Mouse (Mus musculus) kidney, postnatal 14 days (tissue): Measurements from ENCODE around the gene Hoxc5.

ENCODE experiments used
- DNase-seq: peaks from one replicate; pipeline ENCODE4 v3.0.0; 2022; ENCODE audit warnings: mixed read lengths

Gene Hoxc5

DNA sequence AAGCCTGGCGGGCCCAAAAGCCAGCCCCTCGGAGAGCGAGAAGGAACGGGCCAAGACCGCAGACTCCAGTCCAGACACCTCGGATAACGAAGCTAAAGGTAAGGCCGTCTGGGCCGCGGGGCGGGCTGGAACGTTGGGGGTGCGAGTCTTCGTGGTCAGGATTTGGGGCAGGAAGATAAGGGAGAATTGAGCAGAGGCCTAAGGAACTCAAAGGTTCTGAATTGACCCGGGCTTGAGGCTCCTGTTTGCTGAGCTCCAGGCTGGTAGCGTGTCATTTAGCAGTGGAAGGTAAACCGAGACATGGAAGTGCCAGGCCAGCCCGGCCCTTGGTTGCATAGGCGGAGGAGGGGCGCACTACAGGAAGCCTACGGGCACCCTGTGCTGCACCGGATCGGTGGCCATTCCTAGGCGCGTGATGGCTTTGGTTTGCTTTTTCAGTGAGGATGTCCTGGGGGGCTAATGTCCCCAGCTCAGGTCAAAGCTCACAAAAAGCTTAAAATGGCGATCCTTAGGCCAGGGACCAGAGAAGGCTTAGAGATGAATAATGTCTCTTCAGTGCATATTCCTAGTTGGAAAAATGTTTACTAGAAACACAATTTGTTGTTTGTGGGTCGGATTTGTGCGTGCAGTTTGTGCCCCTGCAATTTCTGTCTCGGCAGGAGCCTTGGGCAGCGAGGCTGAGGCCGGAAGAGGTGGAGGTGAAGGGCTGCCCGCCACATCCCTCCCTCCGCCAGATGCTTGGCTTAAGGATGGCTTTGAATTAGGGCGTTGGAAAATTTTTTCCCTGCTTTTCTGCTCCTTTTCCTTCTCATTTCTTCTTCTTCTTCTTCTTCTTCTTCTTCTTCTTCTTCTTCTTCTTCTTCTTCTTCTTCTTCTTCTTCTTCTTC, 511 bp downstream of the Hoxc5 start:
- no peak for DNase-seq

DNA sequence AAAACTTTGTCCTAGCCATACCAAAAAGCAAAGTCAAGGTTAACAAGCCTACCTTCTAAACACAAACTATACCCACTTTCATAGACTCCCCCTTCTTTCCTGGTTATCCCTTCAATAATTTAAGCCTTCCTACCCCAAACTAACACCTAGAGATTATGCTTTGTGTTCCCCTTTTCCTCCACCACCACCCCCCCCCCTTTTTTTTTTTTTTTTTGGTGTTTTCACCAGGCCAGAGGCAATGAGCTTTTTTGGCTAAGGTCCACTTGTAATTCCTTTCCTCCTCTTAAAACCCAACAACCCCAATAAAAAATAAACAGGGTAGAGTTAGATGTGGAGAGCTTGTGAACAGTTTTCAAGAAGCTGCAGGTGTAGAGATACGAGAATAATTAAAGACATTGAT, 2.1 kb downstream of the Hoxc5 start:
- no peak for DNase-seq

DNA sequence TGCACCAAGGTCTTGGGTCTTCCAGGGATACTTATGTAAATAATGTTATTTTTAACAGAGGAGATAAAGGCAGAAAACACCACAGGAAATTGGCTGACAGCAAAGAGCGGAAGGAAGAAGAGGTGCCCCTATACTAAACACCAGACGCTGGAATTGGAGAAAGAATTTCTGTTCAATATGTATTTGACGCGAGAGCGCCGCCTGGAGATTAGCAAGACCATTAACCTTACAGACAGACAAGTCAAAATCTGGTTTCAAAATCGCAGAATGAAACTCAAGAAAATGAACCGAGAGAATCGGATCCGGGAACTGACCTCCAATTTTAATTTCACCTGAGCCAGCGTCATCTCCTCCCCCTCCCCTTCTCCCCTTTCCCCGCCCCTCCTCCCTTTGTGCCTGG, 3.5 kb downstream of the Hoxc5 start:
- DNase-seq = peak; percentile 62

- no peak for DNase-seq
Observed at GRCm38 (mm10) chr15:102972254-102972653, 5.0 kb downstream of the Hoxc5 start.

DNA sequence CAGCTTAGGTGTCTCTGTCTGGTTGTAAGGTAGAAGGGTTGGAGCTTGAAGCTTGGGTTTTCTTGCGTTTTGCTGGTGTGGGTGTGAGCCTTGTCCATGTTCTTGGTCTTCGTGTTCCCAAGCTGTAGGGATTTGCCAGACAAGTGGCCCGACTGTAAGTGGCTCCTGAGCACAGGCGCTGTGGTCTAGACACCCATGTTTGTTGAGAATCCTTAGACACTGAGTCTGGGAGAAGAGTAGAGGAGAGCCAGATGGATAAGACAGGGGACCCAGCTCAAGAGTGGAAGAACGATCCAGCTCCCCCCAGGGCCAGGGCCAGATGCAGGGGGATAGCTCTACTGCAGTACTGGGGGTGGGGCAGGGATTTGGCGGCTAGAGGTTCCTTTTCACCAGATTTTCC, 5.5 kb downstream of the Hoxc5 start:
- DNase-seq = no peak

GRCm38 (mm10) chr15:102975034-102975433, 7.8 kb downstream of the Hoxc5 start:
- no peak for DNase-seq

- DNase-seq = peak; percentile 70
Observed at GRCm38 (mm10) chr15:102975688-102976111, 8.5 kb downstream of the Hoxc5 start.

- no peak for DNase-seq
Observed at GRCm38 (mm10) chr15:102976171-102976570, 8.9 kb downstream of the Hoxc5 start, which contains the start of gene Hoxc9. Hoxc9 (plus strand) TSS chr15:102976439.

DNA sequence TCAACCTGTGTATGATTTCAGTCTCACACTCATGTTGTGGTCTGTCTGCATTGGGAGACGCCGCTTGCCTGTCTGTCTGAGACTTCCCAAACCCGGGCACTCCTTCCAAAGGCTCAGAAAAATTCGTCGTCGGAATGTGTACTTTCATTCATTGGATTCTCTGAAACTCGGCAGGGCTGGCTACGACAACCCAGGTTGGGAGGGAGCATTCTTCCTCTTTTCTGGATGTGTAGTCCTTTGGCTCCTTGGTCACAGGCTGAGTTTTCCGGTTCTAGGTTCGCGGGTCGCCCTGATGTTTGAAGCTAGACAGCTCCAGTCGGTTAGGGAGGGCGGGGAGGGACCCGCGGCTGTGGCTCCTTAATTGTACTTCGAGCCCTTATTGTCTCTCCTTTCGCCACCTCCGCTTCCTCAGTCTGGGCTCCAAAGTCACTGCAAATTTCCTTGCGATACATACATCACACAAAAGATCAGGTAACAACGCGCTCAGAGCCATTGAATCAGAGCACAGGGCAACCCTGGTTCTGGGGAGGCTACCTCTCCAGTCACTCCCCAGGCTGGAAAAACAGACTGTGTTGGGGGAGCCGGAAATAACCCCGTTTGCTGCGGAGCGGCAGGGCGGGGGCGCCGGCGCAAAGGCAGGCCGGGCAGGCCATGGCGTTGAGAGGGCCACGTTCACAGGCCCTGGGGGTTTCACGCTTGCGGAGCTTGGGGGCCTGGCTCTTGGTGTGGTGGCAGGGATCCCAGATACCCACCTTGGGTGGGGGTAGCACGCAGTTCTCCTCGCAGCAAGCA, 9.6 kb downstream of the Hoxc5 start:
- DNase-seq = no peak

DNA sequence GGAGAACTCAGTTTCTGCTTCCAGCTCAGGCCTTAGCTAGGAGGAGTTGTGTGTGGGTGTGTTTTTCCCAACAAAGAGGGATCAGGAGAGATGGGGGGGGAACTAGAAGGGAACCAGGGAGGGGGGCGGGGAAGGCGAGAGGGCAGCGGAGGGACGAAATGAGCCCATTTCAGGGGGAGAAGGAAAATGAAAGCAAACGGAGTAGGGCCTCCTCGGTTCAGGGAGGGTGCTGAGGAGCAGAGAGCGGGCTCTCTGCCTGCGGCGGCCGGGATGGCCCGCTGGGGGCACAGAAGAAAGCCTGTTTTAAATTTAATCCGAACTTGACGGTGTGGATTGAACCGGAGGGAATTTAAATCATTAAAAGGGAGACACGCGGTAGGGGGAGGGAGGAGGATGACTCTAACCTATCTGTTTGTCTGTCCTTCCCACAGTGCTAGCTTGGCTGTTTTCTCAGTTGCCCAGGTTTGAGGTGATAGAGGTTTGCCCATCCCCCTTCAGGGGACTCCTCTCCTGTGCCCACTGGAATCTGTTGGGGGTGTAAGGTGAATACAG, 10.3 kb downstream of the Hoxc5 start:
- DNase-seq = no peak

- no peak for DNase-seq
Observed at GRCm38 (mm10) chr15:102978615-102979515, 11.6 kb downstream of the Hoxc5 start.

DNA sequence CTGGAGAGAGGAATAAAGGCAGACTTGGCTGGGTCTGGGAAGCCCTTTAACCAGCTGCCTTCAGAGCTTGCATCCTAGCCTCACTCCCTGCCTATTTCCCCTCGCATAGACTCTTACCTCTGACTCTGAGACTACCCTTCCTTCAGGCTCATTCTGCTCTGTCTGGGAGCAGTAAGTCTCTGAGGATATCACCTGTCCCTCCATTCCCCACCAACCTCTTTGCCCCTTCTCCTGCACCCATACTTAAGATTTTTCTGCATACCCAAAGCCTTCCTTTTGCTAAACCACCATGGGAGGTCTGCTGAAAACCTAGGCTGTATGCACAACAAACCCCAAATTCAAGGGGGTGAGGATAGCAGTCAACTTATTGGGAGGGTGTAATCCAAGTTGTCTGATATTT, 12.7 kb downstream of the Hoxc5 start:
- no peak for DNase-seq

DNA sequence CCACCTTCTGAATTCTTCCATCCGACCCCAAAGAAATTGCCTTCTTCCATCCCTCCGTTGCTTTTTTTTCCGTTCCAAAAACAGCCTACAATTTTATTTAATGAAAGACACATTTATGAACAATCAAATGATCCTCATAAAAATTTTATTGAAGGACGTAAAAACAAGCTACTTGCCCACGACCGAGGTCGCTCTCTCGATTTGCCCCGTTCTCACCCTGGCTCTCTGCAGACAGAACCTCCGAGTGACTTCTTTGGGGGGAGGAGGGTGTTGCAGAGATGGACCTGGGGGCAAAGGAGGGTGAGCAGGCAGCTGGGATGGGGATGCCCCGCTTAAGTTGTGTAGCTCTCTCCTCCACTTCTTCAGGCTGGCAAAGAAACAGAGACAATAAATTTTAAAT, 13.1 kb downstream of the Hoxc5 start:
- no peak for DNase-seq

GRCm38 (mm10) chr15:102980912-102981311, 13.7 kb downstream of the Hoxc5 start:
- no peak for DNase-seq

GRCm38 (mm10) chr15:102981379-102982288, 14.4 kb downstream of the Hoxc5 start:
- peak; percentile 74 for DNase-seq

DNA sequence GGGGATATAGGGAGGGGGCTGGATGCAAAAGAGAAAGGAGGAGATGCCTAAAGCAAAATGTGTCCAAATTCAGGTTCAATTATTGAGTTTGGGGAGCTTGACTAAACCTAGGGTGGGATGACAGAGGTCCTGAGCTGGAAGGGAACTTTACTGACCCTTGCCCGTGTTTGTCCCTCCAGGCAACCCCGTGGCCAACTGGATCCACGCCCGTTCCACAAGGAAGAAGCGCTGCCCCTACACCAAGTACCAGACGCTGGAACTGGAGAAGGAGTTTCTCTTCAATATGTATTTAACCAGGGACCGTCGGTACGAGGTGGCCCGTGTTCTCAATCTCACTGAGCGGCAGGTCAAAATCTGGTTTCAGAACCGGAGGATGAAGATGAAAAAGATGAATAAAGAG, 16.5 kb downstream of the Hoxc5 start:
- DNase-seq = no peak

- DNase-seq = no peak
Observed at GRCm38 (mm10) chr15:102984521-102984920, 17.3 kb downstream of the Hoxc5 start.

- no peak for DNase-seq
Observed at GRCm38 (mm10) chr15:102984925-102985324, 17.7 kb downstream of the Hoxc5 start.

GRCm38 (mm10) chr15:102987124-102987833, 20.0 kb downstream of the Hoxc5 start:
- DNase-seq = peak; percentile 95

- DNase-seq = no peak
Observed at GRCm38 (mm10) chr15:102988078-102988477, 20.8 kb downstream of the Hoxc5 start.
